Mouse (Mus musculus): ENCODE measurements around the gene Mpped1. TPM values are rescaled to one million over a fixed set of nuclear protein-coding genes. Genes with fewer than 3 reads are reported as not detected.
A peak's percentile ranks its signal among the peaks of the same experiment; 100 is the strongest.

Gene Mpped1
- total RNA-seq, 2 experiments from 2014 or later: 188 to 196 TPM

DNA sequence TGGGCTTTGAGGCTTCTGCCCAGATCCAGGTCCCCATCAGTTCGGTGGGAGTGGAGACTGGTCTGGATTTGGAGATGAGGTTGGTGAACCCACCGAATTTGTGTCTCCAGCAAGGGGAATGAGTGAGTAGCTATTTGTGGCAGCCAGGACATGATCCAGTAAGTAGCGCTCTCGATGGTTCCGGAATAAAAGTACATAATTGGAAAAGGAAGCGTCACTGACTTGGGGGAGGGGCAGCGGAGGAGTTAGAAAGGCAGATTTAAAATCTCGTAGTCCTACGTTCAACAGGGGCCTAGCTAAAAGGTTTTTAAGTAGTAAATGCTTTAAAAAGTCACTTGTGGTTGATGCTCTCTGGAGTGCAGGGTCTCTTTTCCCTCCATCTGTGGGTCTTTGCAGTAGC, 5.5 kb downstream of the Mpped1 start:
- peak in 1 of 2 experiments; percentile 66 for DNase-seq (ENCODE audit: low spot score in 2 of 2)

DNA sequence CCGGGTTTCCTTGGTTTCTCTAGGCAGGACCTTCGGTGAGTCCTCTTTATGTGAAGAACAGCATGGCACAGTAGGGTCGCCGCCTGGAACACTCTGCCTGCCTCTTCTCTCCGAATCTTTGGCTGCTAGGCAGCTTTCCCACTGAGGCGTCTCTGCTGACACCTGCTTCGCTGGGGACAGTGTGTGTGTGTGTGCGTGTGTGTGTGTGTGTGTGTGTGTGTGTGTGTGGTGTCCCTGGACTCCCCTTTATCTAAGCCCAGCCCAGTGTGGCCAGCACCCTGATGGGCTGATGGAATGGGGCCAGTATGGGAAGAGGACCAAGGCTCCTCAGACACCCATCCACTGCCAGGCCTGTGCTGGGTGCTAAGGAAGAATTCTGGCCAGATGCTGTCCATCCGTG, 9.8 kb downstream of the Mpped1 start:
- no peak for DNase-seq (ENCODE audit: low spot score in 2 of 2)

DNA sequence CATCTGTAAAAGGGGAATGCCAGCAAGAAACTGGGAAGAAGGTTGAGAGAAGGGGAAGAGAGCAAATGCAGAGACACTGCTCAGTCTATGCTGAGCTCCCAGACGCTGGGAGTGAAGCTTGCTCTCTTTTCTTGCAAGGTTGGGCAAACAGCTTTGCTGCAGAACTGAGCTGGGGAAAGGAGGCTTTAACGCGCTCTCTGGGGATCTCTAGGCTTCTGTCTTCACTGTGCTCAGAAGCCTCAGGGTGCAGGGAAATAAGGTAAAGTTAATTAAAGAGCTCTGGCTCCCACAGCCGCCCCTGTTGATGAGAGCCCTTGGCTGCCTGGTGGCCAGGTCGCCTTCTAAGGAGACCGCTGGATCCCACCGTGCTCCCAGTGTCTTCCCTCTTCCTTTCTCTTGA, 17.7 kb downstream of the Mpped1 start:
- DNase-seq (ENCODE audit: low spot score in 2 of 2): no peak

DNA sequence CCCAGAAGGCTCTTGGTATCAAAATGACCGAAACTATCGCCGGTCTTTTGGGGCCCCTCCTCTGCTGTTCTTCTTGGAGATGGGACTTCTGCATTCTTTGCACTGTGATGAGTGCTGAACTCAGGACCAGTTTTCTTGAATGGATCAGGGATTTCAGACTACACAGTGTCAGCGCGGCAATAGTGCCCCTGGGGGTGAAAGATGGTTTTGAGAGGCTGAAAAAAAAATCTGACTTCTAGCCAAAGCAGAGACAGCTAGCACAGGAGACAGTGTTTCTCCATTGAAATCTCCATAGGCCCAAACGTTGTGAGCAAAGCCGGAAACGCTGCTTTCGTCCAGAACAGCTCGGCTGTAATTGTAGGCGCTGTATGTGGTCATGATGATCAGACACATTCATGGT, 19.7 kb downstream of the Mpped1 start:
- no peak for DNase-seq (ENCODE audit: low spot score in 2 of 2)

DNA sequence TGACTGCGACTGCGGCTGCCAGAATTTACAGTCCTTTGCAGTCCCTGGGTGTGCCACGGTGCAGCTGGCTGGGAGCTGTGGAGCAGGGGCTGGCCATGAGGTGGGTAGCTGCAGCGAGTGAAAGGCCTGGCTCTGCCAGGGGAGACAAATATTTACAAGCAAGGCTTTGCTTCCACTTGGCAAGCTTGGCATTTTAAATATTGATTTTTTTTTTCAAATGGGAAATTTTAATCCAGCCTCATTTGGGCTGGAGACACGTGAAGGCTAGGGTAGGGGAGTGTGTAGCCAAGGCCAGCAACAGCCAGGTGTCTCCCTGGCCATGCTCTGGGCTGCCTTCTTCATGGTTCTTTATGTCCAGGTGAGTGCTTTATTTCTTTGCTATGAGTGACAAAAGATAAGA, 21.7 kb downstream of the Mpped1 start:
- DNase-seq (ENCODE audit: low spot score in 2 of 2): no peak

DNA sequence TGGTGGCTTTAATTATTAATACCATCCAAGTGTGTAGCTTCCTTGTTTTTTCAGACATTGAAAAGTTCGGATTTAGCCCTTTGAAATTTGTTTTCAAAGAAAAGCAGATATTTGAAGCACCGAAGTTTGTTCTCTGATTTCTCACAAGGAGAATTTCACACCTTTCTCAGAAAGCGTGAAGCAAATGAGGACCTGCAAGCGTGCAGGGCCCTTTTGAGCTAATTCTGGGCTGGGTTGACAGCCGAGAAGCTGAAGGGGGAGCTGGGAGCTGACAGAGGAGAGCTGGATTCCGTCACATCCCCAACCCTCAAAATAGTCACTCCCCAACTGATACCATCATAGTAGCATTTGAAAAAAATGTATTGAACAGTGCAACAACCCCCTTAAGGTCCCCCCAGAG, 34.8 kb downstream of the Mpped1 start:
- no peak for DNase-seq (ENCODE audit: low spot score in 2 of 2)

DNA sequence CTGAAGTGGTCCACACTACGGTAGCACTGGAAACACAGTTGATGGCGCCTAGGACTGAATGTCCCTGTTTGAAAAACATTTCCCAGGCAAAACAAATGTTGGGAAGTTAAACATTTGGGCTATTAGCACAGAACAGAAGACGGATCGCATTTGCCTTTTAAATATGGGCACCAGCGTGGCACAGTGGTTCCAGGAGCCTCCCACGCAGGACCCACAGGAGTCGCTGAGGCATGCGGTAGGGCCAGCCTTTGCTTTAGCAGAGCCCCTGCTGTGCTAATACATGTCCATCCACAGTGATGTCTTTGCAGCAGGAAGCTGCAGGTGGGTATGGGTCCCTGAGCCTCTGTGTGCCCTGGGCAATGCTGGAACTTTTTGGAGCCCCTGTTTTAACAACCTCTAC, 48.7 kb downstream of the Mpped1 start:
- peak in 1 of 2 experiments; percentile 74 for DNase-seq (ENCODE audit: low spot score in 2 of 2)

DNA sequence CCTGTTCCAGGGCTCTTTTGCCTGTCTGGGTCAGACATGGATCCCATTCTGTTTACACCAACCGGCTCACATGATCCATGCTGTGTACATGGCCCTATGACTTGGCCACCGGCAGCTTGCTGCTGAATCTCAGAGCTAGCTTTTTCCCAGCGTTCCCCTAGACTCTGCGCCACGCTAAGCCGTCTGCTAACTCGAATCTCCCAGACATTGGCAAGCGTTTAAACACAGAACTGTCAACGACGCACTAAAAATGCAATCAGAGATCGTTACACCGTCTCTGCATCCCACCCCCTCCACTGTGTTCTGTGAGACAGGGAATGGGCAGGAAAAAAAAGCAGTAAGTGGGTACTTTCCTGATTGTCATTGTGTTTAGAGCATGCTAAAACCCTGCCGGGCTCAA, 50.0 kb downstream of the Mpped1 start:
- peak in 1 of 2 experiments; percentile 50 for DNase-seq (ENCODE audit: low spot score in 2 of 2)

DNA sequence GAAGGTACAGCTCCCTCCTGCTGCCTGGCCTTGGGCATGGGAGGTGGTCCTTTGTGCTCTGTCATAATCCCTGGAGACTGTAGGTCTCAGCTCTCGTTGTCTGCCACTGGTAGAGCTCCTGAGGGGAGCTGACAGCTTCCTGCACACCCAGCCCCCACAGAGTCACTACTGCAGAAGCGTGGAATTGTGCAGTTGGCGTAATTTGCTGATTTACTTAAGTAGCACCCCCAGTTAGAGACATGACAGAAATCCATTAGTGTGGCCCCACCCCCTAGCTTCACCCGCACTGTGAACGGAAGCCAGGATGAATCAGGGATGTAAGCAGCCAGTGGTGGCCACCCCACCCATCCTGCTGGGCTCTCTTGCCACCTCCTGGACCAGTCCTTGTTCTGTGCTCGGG, 53.0 kb downstream of the Mpped1 start:
- peak in 1 of 2 experiments; percentile 46 for DNase-seq (ENCODE audit: low spot score in 2 of 2)

DNA sequence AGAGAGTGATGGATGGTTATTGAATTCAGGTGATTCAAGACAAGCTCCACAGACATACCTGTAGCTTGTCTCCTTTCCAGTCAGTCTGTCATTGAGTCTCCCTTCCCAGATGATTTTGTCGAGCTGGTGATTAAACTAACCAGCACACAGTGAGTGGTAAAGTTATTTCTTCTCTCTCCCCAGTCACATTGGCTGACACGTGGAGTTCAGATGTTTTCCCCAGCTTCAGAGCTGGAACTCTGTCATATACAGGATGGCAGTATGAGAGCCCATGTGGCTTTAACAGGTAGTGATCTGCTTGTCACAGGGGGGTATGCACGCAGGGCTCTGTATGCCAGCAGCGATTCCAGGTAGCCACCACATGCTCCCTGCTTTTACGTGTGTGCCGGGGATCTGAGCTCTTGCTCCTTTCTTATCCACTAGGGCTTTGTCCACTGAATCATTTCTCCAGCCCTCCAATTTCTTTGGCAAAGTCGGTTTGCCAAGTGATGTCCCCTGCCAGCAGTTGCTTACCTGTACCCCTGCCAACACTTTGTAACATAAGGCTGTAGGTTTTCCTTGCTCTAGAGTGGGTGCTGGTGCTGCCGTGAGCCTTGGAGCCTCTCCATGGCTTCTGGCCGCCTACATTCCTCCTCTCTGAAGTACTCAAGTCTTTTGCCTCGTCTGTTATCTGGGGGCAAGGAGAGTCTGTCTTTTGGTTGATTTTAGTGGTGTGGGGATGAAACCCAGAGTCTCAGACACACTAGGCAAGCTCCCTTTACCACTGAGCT, 61.9 kb downstream of the Mpped1 start:
- DNase-seq (ENCODE audit: low spot score in 2 of 2): no peak

DNA sequence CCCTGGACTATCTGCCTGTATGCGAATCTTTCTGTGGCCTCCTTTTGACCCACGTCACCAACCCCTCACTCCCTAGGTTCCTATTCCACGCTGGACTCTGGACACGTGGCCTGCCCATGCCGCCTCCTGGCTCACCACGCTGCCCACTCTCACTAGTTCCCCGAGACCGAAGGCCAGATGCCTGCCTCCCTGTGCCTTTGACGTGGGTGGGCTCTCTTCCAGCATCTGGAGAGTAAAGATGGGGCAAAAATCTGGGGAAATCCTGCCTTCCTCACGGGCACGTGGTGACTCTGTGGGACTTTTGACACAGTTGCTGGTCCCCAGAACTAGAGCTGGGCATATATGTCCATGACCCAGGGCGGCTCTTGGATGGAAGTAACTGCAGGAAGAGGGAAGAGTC, 63.2 kb downstream of the Mpped1 start:
- DNase-seq (ENCODE audit: low spot score in 2 of 2): no peak

DNA sequence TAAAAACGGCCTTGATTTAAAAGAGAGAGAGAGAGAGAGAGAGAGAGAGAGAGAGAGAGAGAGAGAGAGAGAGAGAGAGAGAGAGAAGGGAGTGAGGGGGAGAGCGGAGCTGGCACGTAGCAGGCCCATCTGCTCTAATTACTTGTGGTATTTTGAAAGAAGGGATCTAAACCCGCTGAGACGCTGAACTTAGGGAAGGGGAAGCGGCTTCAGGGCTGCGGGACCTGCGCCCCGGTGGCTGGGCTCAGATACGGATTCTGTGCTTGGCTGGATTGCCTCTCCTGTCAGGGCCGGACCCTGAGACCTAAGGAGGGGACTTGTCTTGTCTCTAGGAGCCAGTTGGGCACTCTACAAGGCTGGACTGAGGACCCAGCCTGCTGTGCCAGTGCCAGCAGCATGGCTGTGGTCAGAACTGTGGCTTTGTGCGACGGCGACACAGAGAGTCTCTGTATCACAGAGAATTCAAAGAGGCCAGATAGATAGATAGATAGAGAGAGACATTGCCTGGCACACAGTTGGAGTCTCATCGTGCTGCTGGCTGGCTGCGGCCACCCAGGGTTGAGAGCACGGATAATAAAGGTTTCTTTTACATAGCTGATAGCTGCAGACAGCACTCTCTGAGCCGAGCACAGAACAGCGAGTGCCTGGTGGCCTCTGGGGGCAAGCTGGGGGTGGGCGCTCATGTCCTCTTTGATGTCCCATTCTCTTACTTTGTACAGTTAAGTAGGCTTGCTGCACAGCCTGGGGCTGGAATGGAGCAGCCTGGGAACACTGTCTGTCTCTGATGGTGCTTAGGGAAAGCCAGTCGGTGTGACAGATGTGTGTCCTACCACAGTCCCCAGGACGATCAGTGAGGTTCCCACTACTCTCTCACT, 63.9 kb downstream of the Mpped1 start:
- peak in 1 of 2 experiments; percentile 49 for DNase-seq (ENCODE audit: low spot score in 2 of 2)

DNA sequence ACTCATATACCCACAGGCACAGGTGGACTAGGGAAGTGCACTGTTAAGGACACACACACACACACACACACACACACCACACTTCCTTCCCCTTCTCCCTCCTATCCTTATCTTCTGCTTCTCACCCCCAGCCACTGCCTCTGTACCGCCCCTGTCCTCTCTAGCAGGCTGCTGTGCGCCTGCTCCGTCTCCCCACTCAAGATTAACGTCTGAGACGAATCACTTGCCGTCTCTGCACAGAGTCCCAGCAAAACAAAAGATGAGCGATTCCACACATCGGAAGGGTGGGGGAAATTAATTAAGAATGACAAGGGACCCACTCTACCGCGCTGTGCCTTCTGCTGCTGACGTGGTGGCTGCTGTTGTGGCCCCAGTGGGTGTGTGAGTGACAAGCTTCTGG, 66.5 kb downstream of the Mpped1 start:
- DNase-seq (ENCODE audit: low spot score in 2 of 2): no peak

DNA sequence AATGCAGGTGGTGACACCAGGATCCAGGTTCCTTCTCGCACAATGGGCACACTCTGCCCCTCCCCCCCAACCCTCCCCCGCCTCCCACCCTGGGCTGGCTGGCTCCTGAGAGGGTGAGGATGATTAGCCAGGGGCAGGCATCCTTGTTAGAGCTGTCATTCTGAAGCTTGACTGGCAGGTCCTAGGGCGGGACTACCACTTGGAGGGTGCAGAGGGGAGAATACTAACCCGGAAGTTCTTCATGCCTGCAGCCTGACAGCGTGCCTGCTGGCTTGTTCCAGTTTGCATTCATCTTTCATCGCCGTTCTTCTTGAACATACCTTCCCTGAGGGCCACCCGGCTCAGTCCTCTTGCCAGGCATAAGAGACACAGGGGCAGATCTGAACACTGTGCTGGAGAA, 67.3 kb downstream of the Mpped1 start:
- DNase-seq (ENCODE audit: low spot score in 2 of 2): no peak

DNA sequence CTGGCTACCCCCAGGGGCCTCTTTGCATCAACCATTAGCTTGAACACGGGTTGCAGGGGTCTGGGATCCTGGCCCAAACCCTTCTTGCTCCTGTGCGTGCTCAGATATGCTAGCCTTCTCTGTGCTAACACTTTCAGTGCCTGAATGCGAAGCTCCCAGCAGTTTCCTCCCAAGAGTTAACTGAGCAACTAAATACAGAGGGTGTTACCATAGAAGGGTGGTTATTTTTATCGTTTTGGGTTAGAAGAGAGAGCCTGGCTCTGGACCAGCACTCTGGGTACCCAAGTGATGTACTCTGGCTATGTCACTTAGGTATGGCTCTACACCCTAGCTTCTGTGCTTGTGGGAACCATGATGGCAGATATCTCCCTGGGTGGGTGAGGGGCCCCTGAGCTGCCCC, 68.2 kb downstream of the Mpped1 start:
- DNase-seq (ENCODE audit: low spot score in 2 of 2): peak in 1 of 2 experiments; percentile 42

DNA sequence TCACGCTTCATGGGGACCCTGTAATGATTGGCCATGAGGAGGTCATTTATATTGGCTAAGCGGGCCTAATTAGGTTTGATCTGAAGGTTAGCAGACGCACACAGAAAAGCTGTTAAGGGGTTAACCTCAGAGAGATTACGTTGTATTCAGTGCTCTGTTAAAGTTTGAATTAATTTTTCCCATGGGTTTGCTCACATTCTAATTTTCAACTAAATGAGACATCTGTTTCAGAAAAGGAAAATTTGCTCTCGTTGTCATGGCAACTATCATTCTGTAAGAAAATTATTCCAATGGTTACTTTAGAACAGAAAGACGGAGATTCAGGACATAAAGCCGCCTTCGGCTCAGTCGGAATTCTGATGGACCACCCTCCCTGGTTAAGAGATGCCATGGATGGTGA, 68.9 kb downstream of the Mpped1 start:
- DNase-seq (ENCODE audit: low spot score in 2 of 2): peak in 1 of 2 experiments; percentile 57

DNA sequence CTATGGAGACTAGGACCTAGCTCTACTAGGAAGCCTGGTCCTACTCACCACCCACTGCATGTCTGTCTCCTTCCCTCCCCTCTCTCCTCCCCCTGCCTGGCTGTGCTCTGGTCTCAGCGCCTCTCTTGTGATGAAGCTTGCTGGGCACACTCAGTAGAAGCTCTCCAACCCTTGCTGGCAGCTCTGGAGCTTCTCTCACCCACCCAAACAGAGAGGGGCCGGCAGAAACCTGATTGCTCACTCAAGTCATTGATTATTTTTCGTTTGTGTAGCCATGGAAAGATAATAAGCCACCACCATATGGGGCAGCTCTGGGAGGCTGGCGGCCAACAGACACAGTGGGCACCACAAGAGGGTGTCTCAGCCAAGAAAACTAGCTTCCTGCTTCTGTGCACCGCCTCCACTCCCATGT, 74.1 kb downstream of the Mpped1 start:
- DNase-seq (ENCODE audit: low spot score in 2 of 2): peak; percentile 76 to 78

DNA sequence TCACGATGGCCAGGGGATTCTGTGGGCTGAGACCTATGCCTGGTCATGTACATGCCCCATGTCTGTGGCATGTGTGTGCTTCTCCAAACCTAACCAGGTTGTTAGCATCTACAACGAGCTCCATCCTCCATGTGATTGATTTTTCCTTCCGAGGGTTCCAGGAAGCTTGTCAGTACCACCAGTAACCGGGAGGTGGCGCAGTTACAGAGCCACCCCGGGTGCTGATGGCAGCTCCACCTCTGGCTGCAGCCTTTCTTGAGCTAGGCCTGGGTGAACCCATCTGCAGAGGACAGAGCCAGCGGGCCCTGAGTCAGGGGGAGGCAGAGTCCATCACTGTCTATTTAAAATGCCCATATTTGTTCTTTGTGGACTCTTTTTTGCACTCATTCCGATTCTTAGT, 77.9 kb downstream of the Mpped1 start:
- DNase-seq (ENCODE audit: low spot score in 2 of 2): peak; percentile 66 to 88

DNA sequence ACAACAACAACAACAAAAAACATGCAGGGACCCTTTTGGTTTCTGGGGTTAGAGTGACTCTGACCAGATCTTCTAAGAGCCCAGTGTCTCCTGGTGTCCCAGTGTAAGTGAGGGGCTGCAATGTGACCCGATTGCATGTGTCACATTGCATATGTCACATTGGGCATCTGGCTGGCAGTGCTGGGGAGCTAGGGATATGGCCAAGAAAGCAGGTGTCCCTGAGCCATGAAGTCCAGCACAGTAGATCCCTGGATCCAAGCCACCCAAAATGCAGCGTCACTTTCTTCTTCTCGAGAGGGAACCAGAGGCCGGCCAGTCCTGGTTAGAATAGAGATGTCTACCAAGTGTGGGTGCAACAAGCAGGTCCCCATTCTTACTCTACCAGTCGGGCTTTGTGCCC, 86.4 kb downstream of the Mpped1 start:
- DNase-seq (ENCODE audit: low spot score in 2 of 2): no peak

DNA sequence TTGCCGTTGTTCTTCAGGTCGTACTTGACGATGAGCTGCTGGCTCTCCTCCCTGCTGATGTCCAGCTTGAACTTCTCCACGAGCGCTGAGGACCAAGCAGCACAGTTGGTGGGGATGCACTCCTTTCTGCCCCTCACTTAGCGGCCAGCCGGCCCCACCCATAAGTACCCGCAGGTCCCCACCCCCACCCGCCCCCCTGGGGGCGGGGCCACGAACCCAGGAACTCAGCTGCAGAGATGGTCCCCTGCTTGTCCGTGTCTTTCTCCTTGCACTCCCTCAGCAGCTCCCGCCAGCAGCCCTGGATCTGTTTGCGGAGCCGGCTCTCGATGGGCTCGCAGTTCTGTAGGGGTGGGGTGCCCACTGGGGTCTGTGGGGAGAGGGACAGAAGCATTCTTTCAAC, 91.7 kb downstream of the Mpped1 start:
- no peak for DNase-seq (ENCODE audit: low spot score in 2 of 2)

DNA sequence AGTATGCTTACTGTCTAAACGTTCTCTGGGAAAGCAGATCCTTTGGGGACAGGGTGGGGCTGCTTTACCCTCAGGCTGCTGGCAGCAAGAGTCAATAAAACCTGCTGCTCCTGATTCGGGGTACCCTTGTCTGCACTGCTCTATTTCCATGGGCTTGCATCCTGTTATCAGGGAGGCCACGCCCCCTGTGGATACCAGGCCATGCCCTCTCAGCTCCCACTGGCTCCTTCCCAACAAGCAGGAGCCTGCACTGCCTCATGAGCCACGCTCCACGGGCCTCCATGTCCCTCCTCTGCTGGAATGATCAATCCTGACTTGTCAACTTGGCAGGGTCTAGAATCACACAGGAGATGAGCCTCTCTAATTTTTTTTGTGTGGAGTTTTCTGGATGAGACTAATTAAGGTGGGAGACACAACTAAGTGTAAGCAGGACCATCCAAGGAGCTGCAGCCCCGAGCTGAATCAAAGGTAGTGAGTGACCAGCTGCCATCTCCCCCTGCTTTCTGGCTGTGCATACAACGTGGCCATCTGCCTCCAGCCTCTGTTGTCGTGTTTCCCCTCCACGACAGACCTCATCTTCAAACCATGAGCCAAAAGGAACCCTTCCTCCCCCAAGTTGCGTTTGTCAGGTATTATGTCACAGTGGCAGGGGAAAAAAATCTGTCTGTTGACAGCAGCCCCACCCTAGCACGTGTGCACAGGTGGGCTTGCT, 98.0 kb downstream of the Mpped1 start:
- no peak for DNase-seq (ENCODE audit: low spot score in 2 of 2)

DNA sequence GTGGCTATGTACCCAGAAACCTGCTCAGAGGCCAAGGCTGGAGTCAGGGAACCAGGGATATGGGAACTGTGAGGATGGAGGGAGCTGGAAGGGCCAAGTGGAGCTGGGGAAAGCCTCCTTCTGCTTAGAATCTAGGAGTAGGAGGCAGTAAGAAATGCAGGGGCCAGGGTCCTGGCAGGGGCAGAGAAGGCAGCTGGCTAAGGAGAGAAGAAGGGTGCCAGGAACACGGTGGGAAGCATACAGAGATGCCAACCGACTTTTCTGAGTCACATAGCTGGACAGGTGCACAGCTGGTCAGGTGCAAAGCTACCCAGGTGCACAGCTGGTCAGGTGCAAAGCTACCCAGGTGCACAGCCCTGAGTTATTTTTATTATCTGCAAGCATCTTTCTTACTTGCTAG, 98.6 kb downstream of the Mpped1 start:
- no peak for DNase-seq (ENCODE audit: low spot score in 2 of 2)

Measured in layer of hippocampus, adult 18-20 months (tissue).